Mouse (Mus musculus) forebrain, embryonic 15.5 days (tissue): ENCODE results near the gene Havcr2. TPM values are rescaled to one million over a fixed set of nuclear protein-coding genes. Genes with fewer than 3 reads are reported as not detected.
"Not testable (repeated sequence)": the region's sequence is repeated elsewhere in the genome, so short reads cannot be mapped to it uniquely, and the experiment has no call there.

Source experiments
- ATAC-seq: fragments of 200-750 bp; cut with Nextera tagmentation; replicated peaks from 2 replicates; pipeline ENCODE4 v1.8.0; 2017; ENCODE audit warnings: mild to moderate bottlenecking, moderate TSS enrichment, moderate library complexity
- H3K27ac ChIP-seq: fragments of 300-500 bp; sonication (generic); replicated peaks from 2 replicates; pipeline ENCODE4 v1.5.1; 2015; ENCODE audit warnings: mild to moderate bottlenecking, inconsistent platforms
- H3K27me3 ChIP-seq: fragments of 300-500 bp; sonication (generic); 2 replicates; pipeline ENCODE4 v1.6.1; 2015; ENCODE audit warnings: inconsistent platforms
- H3K36me3 ChIP-seq: fragments of 300-500 bp; sonication (generic); 2 replicates; pipeline ENCODE4 v1.6.1; 2015; ENCODE audit warnings: mild to moderate bottlenecking, inconsistent platforms
- H3K4me1 ChIP-seq: fragments of 300-500 bp; sonication (generic); 2 replicates; pipeline ENCODE4 v1.6.1; 2015; ENCODE audit warnings: inconsistent platforms
- H3K4me2 ChIP-seq: fragments of 300-500 bp; sonication (generic); replicated peaks from 2 replicates; pipeline ENCODE4 v1.6.1; 2015; ENCODE audit warnings: mild to moderate bottlenecking, inconsistent platforms
- H3K4me3 ChIP-seq: fragments of 300-500 bp; sonication (generic); 2 replicates; pipeline ENCODE4 v1.5.1; 2015; ENCODE audit warnings: mild to moderate bottlenecking, inconsistent platforms
- H3K9ac ChIP-seq: fragments of 300-500 bp; sonication (generic); replicated peaks from 2 replicates; pipeline ENCODE4 v1.6.1; 2015; ENCODE audit warnings: mild to moderate bottlenecking, inconsistent platforms
- H3K9me3 ChIP-seq: fragments of 300-500 bp; sonication (generic); 2 replicates; pipeline ENCODE4 v1.6.1; 2016; ENCODE audit warnings: inconsistent platforms
- WGBS: fragments of 180-500 bp; shearing (Covaris S2); methylation state at CpG from one replicate; pipeline ENCODE4 v1.1.7; 2015; ENCODE audit warnings: mixed read lengths; 5-methylcytosine and 5-hydroxymethylcytosine counted together
- polyA plus RNA-seq: library from polyadenylated mRNA; unstranded; fragments of >200 nt; fragmentation: Nextera tagmentation; extraction: Ambion mirVana; gene quantifications from 2 replicates; pipeline ENCODE4 v1.2.1, GENCODE M21; 2015

Gene Havcr2
- polyA plus RNA-seq, 1 experiment from 2014 or later = 0.18 TPM

DNA sequence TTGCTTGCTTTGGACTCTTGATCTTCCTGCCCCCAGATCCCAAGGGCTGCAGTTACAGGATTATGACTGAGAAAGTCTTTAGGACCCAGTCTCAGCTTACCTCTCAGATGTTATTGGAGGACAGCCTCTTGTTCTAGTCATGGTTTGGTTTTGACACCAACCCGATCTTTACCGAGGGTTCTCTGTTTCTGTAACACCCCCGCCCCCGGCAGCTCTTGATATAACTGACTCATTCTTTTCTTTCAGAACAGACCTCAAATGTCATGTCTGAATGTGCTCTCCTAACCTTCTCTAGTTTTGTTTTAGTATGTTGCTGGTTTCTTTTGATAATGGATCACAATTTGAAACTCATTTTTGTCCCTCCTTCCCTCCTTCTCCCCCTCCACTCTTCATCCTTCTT, 19.5 kb downstream of the Havcr2 start:
- H3K9ac ChIP-seq = no peak overlapping the region
- H3K36me3 ChIP-seq = no peaks in the 10 kb centered on the region
- H3K9me3 ChIP-seq = no peaks in the 10 kb centered on the region
- H3K27ac ChIP-seq = no peak overlapping the region
- H3K4me1 ChIP-seq = no peaks in the 10 kb centered on the region
- no peak overlapping the region for H3K4me2 ChIP-seq
- ATAC-seq = no peak
- no peaks in the 10 kb centered on the region for H3K27me3 ChIP-seq
- 92% methylated on average over 4 of the region's 4 CpGs for WGBS
- H3K4me3 ChIP-seq = no peak overlapping the region

DNA sequence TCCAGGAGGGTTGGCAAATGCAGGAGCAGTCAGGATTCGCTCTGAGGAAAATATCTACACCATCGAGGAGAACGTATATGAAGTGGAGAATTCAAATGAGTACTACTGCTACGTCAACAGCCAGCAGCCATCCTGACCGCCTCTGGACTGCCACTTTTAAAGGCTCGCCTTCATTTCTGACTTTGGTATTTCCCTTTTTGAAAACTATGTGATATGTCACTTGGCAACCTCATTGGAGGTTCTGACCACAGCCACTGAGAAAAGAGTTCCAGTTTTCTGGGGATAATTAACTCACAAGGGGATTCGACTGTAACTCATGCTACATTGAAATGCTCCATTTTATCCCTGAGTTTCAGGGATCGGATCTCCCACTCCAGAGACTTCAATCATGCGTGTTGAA, 24.6 kb downstream of the Havcr2 start:
- WGBS = 92% methylated on average over 9 of the region's 9 CpGs
- Histone ChIP-seq H3K4me2 (no peak overlapping the region), H3K36me3 (no peaks in the 10 kb centered on the region), H3K4me3 (no peak overlapping the region), H3K27ac (no peak overlapping the region), H3K4me1 (no peaks in the 10 kb centered on the region), H3K27me3 (no peaks in the 10 kb centered on the region), H3K9me3 (no peaks in the 10 kb centered on the region), H3K9ac (no peak overlapping the region)
- ATAC-seq = no peak

DNA sequence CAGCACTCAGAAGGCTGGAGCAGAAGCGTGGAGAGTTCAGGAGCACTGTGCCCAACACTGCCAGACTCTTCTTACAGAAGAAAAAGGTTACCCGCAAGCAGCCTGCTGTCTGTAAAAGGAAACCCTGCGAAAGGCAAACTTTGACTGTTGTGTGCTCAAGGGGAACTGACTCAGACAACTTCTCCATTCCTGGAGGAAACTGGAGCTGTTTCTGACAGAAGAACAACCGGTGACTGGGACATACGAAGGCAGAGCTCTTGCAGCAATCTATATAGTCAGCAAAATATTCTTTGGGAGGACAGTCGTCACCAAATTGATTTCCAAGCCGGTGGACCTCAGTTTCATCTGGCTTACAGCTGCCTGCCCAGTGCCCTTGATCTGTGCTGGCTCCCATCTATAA, 25.8 kb downstream of the Havcr2 start:
- H3K27me3 ChIP-seq = no peaks in the 10 kb centered on the region
- H3K4me2 ChIP-seq = no peak overlapping the region
- no peak for ATAC-seq
- no peaks in the 10 kb centered on the region for H3K9me3 ChIP-seq
- no peak overlapping the region for H3K27ac ChIP-seq
- H3K4me1 ChIP-seq = no peaks in the 10 kb centered on the region
- H3K36me3 ChIP-seq = no peaks in the 10 kb centered on the region
- 84% methylated on average over 7 of the region's 7 CpGs for WGBS
- no peak overlapping the region for H3K9ac ChIP-seq
- no peak overlapping the region for H3K4me3 ChIP-seq

DNA sequence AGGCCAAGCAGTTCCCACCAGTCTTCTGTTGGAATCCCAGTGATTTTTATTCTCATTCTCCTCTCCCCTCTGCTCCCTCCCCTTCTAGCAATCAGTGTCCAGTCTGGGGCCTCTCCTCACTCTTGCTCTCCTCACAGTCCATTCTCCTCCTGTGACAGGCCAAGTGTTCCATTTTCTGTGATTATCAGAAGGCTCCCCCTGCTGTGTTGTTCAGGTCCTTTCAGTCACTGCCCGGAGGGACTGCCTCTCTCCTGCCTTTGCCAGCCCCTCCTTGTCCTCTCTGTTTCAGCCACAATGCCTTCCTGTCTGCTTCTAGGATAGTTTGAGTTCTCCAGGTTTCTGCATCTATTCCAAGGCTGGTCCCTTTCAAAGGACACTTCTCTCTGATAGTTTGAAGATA, 33.5 kb downstream of the Havcr2 start:
- no peak overlapping the region for H3K4me3 ChIP-seq
- no peak overlapping the region for H3K27ac ChIP-seq
- H3K4me1 ChIP-seq = no peaks in the 10 kb centered on the region
- H3K9me3 ChIP-seq = no peaks in the 10 kb centered on the region
- H3K4me2 ChIP-seq = no peak overlapping the region
- no peaks in the 10 kb centered on the region for H3K36me3 ChIP-seq
- ATAC-seq = no peak
- no peak overlapping the region for H3K9ac ChIP-seq
- 13% methylated on average over 1 of the region's 1 CpGs for whole genome bisulfite sequencing
- no peaks in the 10 kb centered on the region for H3K27me3 ChIP-seq

DNA sequence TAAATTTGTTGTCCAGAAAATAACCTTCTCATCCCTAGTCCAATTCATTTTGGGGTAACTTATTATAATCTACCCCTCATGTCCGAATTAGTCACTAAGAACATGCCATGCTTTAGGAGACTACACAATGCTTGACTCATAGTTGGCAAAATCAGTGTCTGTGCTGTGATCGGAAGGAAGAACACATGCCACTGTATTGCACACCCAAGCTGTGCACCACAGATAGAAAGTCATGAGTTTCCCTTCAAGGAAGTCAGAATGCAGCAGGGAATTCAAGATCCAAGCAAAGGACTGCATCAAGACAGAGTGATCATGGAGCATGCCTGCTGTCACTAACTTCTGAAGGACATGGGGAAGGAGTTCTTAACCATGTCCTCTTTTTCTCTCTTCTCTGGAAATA, 33.9 kb downstream of the Havcr2 start:
- no peaks in the 10 kb centered on the region for H3K27me3 ChIP-seq
- H3K4me3 ChIP-seq = no peak overlapping the region
- H3K27ac ChIP-seq = no peak overlapping the region
- H3K4me2 ChIP-seq = no peak overlapping the region
- H3K4me1 ChIP-seq = no peaks in the 10 kb centered on the region
- no peak for ATAC-seq
- 82% methylated on average over 2 of the region's 2 CpGs for WGBS
- no peaks in the 10 kb centered on the region for H3K36me3 ChIP-seq
- no peak overlapping the region for H3K9ac ChIP-seq
- H3K9me3 ChIP-seq = no peaks in the 10 kb centered on the region

DNA sequence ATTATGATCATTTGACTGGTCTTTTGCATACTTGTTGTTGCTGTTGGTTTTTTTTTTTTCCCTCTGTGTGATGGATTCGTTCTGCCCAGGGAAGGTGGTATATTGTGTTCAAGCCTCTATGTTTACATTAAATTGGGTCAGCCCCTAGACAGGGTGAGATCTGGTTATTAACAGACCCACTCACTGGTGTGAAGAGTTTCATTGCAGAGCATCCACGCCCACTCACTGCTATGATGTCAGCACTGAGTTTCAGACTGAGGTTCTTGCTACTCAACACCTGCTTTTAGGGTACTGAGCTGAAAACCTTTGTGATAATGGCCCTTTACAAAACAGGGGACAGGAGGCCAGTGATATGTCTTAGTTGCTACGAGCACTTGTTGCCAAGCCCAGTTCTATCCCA, 52.4 kb downstream of the Havcr2 start:
- no peak overlapping the region for H3K27ac ChIP-seq
- no peaks in the 10 kb centered on the region for H3K9me3 ChIP-seq
- no peak overlapping the region for H3K4me2 ChIP-seq
- no peaks in the 10 kb centered on the region for H3K36me3 ChIP-seq
- 69% methylated on average over 3 of the region's 3 CpGs for WGBS
- H3K9ac ChIP-seq = no peak overlapping the region
- H3K27me3 ChIP-seq = no peaks in the 10 kb centered on the region
- H3K4me3 ChIP-seq = no peak overlapping the region
- H3K4me1 ChIP-seq = no peaks in the 10 kb centered on the region
- ATAC-seq = no peak

DNA sequence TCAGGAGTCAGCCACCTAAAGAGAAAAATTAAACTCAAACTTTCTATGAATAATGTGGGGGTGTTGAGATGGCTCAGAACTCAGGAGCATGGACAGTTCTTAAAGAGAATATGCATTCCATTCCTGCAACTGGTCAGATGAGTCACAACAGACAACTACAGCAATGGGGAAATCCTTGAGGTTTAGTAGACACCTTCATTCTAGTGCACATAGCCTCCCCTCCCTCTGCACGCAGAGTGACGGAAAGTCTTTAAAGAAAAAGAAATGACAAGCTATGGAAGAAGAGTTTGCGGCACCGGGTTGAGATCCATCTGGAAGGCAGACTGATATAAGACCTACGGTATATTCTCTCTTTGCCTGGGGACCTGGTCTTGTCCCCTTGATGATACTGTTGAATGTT, 55.2 kb downstream of the Havcr2 start:
- whole genome bisulfite sequencing = 94% methylated on average over 5 of the region's 5 CpGs
- H3K36me3 ChIP-seq = no peaks in the 10 kb centered on the region
- no peak overlapping the region for H3K4me2 ChIP-seq

DNA sequence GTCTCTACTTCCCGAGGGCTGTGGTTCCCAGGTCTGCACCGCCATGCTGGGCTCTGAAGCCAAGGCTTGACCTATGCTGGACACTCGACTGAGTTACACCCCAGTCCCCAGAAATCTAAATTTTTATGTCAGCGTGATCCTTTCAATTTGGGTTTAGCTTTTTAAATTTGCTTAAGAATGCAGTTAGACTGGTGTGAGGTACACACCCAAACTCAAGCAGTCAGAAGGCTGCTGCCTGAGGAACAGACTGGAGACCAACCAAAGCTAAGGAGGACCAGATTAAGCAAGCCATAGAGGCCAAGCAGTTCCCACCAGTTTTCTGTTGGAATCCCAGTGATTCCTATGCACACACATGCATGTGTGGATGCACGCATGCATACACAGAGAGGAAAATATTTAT, 66.6 kb downstream of the Havcr2 start:
- H3K4me2 ChIP-seq, H3K27me3 ChIP-seq, H3K4me3 ChIP-seq, H3K9me3 ChIP-seq, H3K36me3 ChIP-seq, H3K9ac ChIP-seq, H3K27ac ChIP-seq, H3K4me1 ChIP-seq, ATAC-seq: not testable (repeated sequence)
- 87% methylated on average over 5 of the region's 5 CpGs for WGBS

More for the DNA sequence above, 55.2 kb downstream of the Havcr2 start:
- Histone ChIP-seq H3K4me1 (no peaks in the 10 kb centered on the region), H3K4me3 (no peak overlapping the region), H3K9ac (no peak overlapping the region), H3K9me3 (no peaks in the 10 kb centered on the region), H3K27me3 (no peaks in the 10 kb centered on the region), H3K27ac (no peak overlapping the region)
- no peak for ATAC-seq

DNA sequence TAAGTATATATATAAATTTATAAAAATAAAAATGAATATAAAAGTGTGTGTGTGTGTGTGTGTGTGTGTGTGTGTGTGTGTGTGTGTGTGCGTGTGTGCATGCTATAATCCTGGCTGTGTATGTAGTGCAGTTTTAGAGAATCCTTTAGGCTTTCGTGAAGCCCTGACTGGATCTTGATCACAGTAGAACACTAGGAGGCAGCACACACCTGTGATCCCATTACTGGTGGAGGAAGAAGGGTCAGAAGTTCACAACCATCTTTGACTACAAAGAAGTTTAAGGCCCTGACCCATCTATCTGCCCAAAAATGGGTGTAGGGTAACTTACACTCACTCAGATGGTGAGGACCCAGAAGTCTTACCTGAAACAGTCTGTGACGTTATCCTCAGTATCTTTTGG, 68.0 kb downstream of the Havcr2 start:
- 75% methylated on average over 3 of the region's 3 CpGs for WGBS
- no peak for ATAC-seq
- no peaks in the 10 kb centered on the region for H3K9me3 ChIP-seq
- no peaks in the 10 kb centered on the region for H3K4me1 ChIP-seq
- no peaks in the 10 kb centered on the region for H3K36me3 ChIP-seq
- no peak overlapping the region for H3K4me3 ChIP-seq
- no peak overlapping the region for H3K27ac ChIP-seq
- no peaks in the 10 kb centered on the region for H3K27me3 ChIP-seq
- no peak overlapping the region for H3K9ac ChIP-seq
- no peak overlapping the region for H3K4me2 ChIP-seq

DNA sequence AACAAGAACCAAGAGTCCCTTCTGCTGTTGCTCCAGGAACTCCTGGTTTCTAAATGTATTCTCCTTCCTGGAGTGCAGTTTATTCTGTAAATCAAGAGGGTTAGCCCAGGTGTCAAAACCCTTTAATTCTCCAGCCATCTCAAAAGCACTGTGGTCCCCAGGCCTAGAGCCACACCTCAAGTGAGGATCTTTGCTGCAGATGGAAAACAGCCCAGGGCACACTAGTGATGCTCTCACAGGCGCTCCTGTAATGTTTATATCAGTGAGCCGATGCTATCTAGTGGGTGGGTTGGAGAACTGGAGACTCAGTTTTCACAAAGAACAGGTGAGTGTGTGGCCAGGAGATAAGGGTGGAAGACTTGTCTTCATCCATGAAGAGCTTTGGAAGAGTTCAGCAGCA, 69.2 kb downstream of the Havcr2 start, which contains the start of gene Gm12169:
TSS of gene Gm12169 (plus strand) at position 301 of the 400 bp plus-strand sequence.
- WGBS = 96% methylated on average over 2 of the region's 2 CpGs

DNA sequence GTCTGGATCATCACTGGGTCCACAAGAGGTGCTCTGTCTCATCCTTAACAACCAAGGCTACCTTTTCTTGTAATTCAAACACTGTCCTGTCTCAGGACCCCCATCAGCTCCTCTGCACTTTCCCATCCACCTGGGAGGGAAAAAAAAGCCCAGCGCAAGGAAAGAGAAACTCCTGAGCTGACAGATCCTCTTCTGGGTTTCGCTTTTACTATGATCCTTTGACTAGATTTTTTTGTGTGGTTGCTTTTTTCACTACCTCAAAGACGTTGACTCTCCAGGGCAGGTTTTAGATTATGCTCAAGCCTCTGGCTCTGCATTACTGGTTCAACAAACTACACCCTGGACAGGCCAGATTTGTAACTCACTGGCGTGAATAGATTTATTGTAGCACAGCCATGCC, 75.4 kb downstream of the Havcr2 start:
- Histone ChIP-seq H3K4me3 (no peak overlapping the region), H3K4me2 (no peak overlapping the region), H3K9ac (no peak overlapping the region), H3K27me3 (no peaks in the 10 kb centered on the region), H3K36me3 (no peaks in the 10 kb centered on the region), H3K4me1 (no peaks in the 10 kb centered on the region), H3K9me3 (no peaks in the 10 kb centered on the region), H3K27ac (no peak overlapping the region)
- ATAC-seq = no peak
- WGBS = 84% methylated on average over 4 of the region's 4 CpGs

More for the DNA sequence above, 69.2 kb downstream of the Havcr2 start, which contains the start of gene Gm12169:
- Histone ChIP-seq H3K9me3 (no peaks in the 10 kb centered on the region), H3K27ac (no peak within 1 kb of the TSS), H3K4me1 (no peaks in the 10 kb centered on the region), H3K36me3 (no peaks in the 10 kb centered on the region), H3K9ac (no peak within 1 kb of the TSS), H3K27me3 (no peaks in the 10 kb centered on the region), H3K4me2 (no peak within 1 kb of the TSS), H3K4me3 (no peak within 1 kb of the TSS)
- no peak for ATAC-seq
